Comparison of ENCODE assay signal across 8 mouse cellular contexts in genomic region chr19:44267499-44268002, GRCm38 (mm10). TPM values are rescaled to one million over a fixed set of nuclear protein-coding genes. Genes with fewer than 3 reads are reported as not detected.
DNase-seq lines count a peak whose midpoint lies in the region; ATAC-seq and TF ChIP-seq lines count a peak whose summit lies in the region.

No protein-coding gene starts in this region.

- H3K9me3 ChIP-seq in forebrain, embryonic 11.5 days (ENCODE audit: control insufficient read depth, low read length) = no peaks in the 10 kb centered on the region
- no peaks in the 10 kb centered on the region for H3K9me3 ChIP-seq in liver, embryonic 12.5 days (replicated peaks)

- no peak for DNase-seq in gastrocnemius, adult 2 months
- no peak for DNase-seq in gastrocnemius, postnatal 10 days
- DNase-seq in forebrain, embryonic 11.5 days (ENCODE audit: low spot score) = no peak
- no peak for DNase-seq in adrenal gland, postnatal 36 days
- no peak for DNase-seq in ovary, postnatal 10 days (ENCODE audit: low spot score)
- DNase-seq in kidney, adult 9 months = no peak

- no peaks in the 10 kb centered on the region for H3K36me3 ChIP-seq in C2C12 (ENCODE audit: control insufficient read depth, insufficient read depth)
- no peaks in the 10 kb centered on the region for H3K36me3 ChIP-seq in forebrain, embryonic 11.5 days (ENCODE audit: control insufficient read depth, insufficient read depth, low read length)
- H3K36me3 ChIP-seq in liver, embryonic 12.5 days = no peaks in the 10 kb centered on the region

- no peaks in the 10 kb centered on the region for H3K79me2 ChIP-seq in C2C12 (ENCODE audit: control insufficient read depth, insufficient read depth)

- peak overlapping the region; percentile 85 for H3K27ac ChIP-seq in gastrocnemius, adult 2 months
- H3K27ac ChIP-seq in forebrain, embryonic 11.5 days (ENCODE audit: low read depth, low read length) = peak overlapping the region; percentile 93
- peak overlapping the region; percentile 93 for H3K27ac ChIP-seq in liver, embryonic 12.5 days

- intact Hi-C loops in gastrocnemius, adult 2 months (cut with DNase I) = loop anchor here (2.0 kb wide), 1 partner anchor 27 kb away; no protein-coding TSS in a partner anchor

- H3K4me2 ChIP-seq in forebrain, embryonic 11.5 days (ENCODE audit: low read depth, low read length, severe bottlenecking) = peak overlapping the region; percentile 81
- peak overlapping the region; percentile 86 for H3K4me2 ChIP-seq in liver, embryonic 12.5 days

- no peaks in the 10 kb centered on the region for H3K79me3 ChIP-seq in C2C12 (ENCODE audit: low read depth)

- H3K27me3 ChIP-seq in C2C12 (ENCODE audit: control insufficient read depth, insufficient read depth, insufficient read length) = no peaks in the 10 kb centered on the region
- no peaks in the 10 kb centered on the region for H3K27me3 ChIP-seq in forebrain, embryonic 11.5 days (ENCODE audit: control insufficient read depth, insufficient read depth, low read length)
- H3K27me3 ChIP-seq in liver, embryonic 12.5 days (replicated peaks) = no peaks in the 10 kb centered on the region

- 12% methylated on average over 18 of the region's 18 CpGs for WGBS in forebrain, embryonic 11.5 days
- WGBS in liver, embryonic 12.5 days (ENCODE audit: insufficient replicate concordance) = 19% methylated on average over 18 of the region's 18 CpGs

- ATAC-seq in forebrain, embryonic 11.5 days (replicated peaks; ENCODE audit: low FRiP score) = no peak
- no peak for ATAC-seq in liver, embryonic 12.5 days

- TF ChIP-seq CTCF in gastrocnemius, adult 2 months (IDR thresholded peaks at IDR 0.05) = no peak
- no peak for TF ChIP-seq CTCF in C2C12 (IDR thresholded peaks at IDR 0.05; ENCODE audit: control insufficient read depth, insufficient read depth, insufficient read length)

- peaks cover 8% of the 10 kb centered on the region; the same call in 1 of the 2 replicates for H3K4me1 ChIP-seq in forebrain, embryonic 11.5 days (replicated peaks; ENCODE audit: control insufficient read depth, insufficient read depth, low read length)
- H3K4me1 ChIP-seq in liver, embryonic 12.5 days = peaks cover 45% of the 10 kb centered on the region

- H3K9ac ChIP-seq in forebrain, embryonic 11.5 days (ENCODE audit: low read length) = peak overlapping the region; percentile 74
- H3K9ac ChIP-seq in liver, embryonic 12.5 days = peak overlapping the region; percentile 75

- H3K4me3 ChIP-seq in gastrocnemius, adult 2 months = peak overlapping the region; percentile 79
- H3K4me3 ChIP-seq in C2C12 (ENCODE audit: insufficient read depth, poor library complexity, severe bottlenecking) = peak overlapping the region; percentile 18
- H3K4me3 ChIP-seq in forebrain, embryonic 11.5 days (ENCODE audit: low read depth, low read length) = peak overlapping the region; percentile 45
- peak overlapping the region; percentile 68 for H3K4me3 ChIP-seq in liver, embryonic 12.5 days

- H3ac ChIP-seq in C2C12 (ENCODE audit: control insufficient read depth, insufficient read length, low read depth) = peak overlapping the region; percentile 15

TF ChIP-seq in C2C12, 6 proteins besides CTCF, POLR2A, EP300 and RAD21:
- no peak for TF ChIP-seq MYOG (IDR thresholded peaks at IDR 0.05; ENCODE audit: control insufficient read depth, extremely low read depth, insufficient read length)
- TF ChIP-seq MYOD1 (IDR thresholded peaks at IDR 0.05; ENCODE audit: control insufficient read depth, insufficient read length, low read depth) = no peak
- no peak for TF ChIP-seq CEBPB (IDR thresholded peaks at IDR 0.05; ENCODE audit: low read depth)
- TF ChIP-seq FOSL1 (IDR thresholded peaks at IDR 0.05; ENCODE audit: insufficient read depth, low read length, poor library complexity, severe bottlenecking) = no peak
- no peak for TF ChIP-seq USF1 (IDR thresholded peaks at IDR 0.05; ENCODE audit: low read depth)
- TF ChIP-seq MAX (IDR thresholded peaks at IDR 0.05) = no peak

RNA-seq across cellular contexts. Expression of gene Scd2, which starts 25.9 kb away (rescaled TPM):
- total RNA-seq in gastrocnemius, adult 2 months (2021) = 1 to 10 TPM; 7.4 to 9.1 TPM
- 10 to 100 TPM; 55.2 to 56.7 TPM for total RNA-seq in gastrocnemius, postnatal 10 days (2021)
- polyA plus RNA-seq in C2C12 (2012; fragmentation: generic; extraction: Trizol) = 144 TPM
- polyA plus RNA-seq in forebrain, embryonic 11.5 days (2014; fragmentation: Nextera tagmentation; extraction: Ambion mirVana) = 433 and 466 TPM in 2 replicates
- 136 and 148 TPM in 2 replicates for polyA plus RNA-seq in liver, embryonic 12.5 days (2016; fragmentation: Nextera tagmentation; extraction: Ambion mirVana)
- 100 to 1,000 TPM; 596 to 993 TPM for total RNA-seq in adrenal gland, postnatal 36 days (2021)

Comparison
In these comparisons a context has a peak if more than half of its experiments do, and no peak if none do; other contexts are left out.
1. H3K4me3 ChIP-seq: peak in every context shown above with its lines; median percentile 79 in gastrocnemius, adult 2 months; 68 in liver, embryonic 12.5 days; 45 in forebrain, embryonic 11.5 days; 18 in C2C12.
2. RNA of gene Scd2, which starts 25.9 kb away (total RNA-seq): 596 to 993 TPM in adrenal gland, postnatal 36 days; 55.2 to 56.7 TPM in gastrocnemius, postnatal 10 days and 7.4 to 9.1 TPM in gastrocnemius, adult 2 months; every median in the first group is over 10 times any median in the second.
3. Peak in every context shown above with its lines, with median percentiles within 50 percentile points of each other: H3K27ac ChIP-seq.